Mouse (Mus musculus): Measurements from ENCODE around the gene Zfp653. TPM values are rescaled to one million over a fixed set of nuclear protein-coding genes. Genes with fewer than 3 reads are reported as not detected.
A peak's percentile ranks its signal among the peaks of the same experiment; 100 is the strongest.

The Zfp653 gene
- total and polyA plus RNA-seq, 3 experiments = 9.0 to 11.4 (median 10.4) TPM

GRCm38 (mm10) chr9:22095854-22096307 is 24.7 kb upstream of the Zfp653 start (continued):
- TF ChIP-seq JUN (IDR thresholded peaks at IDR 0.05; ENCODE audit: insufficient read depth, low read depth, low read length) (peak; percentile 60), USF2 (conservative IDR thresholded peaks at IDR 0.05; ENCODE audit: low read depth, low read length) (no peak), MEF2A (IDR thresholded peaks at IDR 0.05; ENCODE audit: borderline replicate concordance, low read depth, low read length) (peak; percentile 80), USF1 (IDR thresholded peaks at IDR 0.05; ENCODE audit: low read depth, low read length) (no peak), ZC3H11A (IDR thresholded peaks at IDR 0.05; ENCODE audit: low read depth, low read length) (no peak), IRF4 (IDR thresholded peaks at IDR 0.05; ENCODE audit: low read depth, low read length) (0 out of 2 replicates have a peak, but pooled peaks have one; percentile 4), SMC3 (IDR thresholded peaks at IDR 0.05; ENCODE audit: low read depth, low read length) (peak; percentile 74), KAT2A (IDR thresholded peaks at IDR 0.05; ENCODE audit: insufficient replicate concordance, low read length) (no peak), TBP (conservative IDR thresholded peaks at IDR 0.05; ENCODE audit: low read depth, low read length) (no peak), JUND (conservative IDR thresholded peaks at IDR 0.05; ENCODE audit: low read depth, low read length) (peak; percentile 58), ETS1 (conservative IDR thresholded peaks at IDR 0.05; ENCODE audit: low read depth, low read length) (peak; percentile 22), E2F4 (IDR thresholded peaks at IDR 0.05; ENCODE audit: insufficient replicate concordance, low read depth, low read length) (no peak), BHLHE40 (IDR thresholded peaks at IDR 0.05; ENCODE audit: low read depth, low read length) (no peak), RCOR1 (conservative IDR thresholded peaks at IDR 0.05; ENCODE audit: low read depth, low read length) (no peak), UBTF (IDR thresholded peaks at IDR 0.05; ENCODE audit: low read depth, low read length) (no peak), PAX5 (IDR thresholded peaks at IDR 0.05; ENCODE audit: low read length) (no peak)

- Histone ChIP-seq H3K4me3 (replicated peaks in 1 of 3; ENCODE audit: low read depth in 2 of 3, low read length in 2 of 3, poor library complexity in 1 of 3) (no peak overlapping the region), H3K36me3 (replicated peaks in 1 of 2; ENCODE audit: control insufficient read depth in 1 of 2, insufficient read depth in 1 of 2, low read length in 1 of 2) (no peaks in the 10 kb centered on the region), H3K79me2 (replicated peaks; ENCODE audit: control insufficient read depth, extremely low read depth, insufficient read depth, poor library complexity, severe bottlenecking) (no peaks in the 10 kb centered on the region), H3K27me3 (replicated peaks) (peaks cover 15% of the 10 kb centered on the region), H3K9ac (ENCODE audit: insufficient read depth, low read depth) (no peak overlapping the region), H3K9me3 (replicated peaks; ENCODE audit: low read length) (no peaks in the 10 kb centered on the region), H3K27ac (ENCODE audit: insufficient read depth, low read depth) (no peak overlapping the region), H3K4me1 (ENCODE audit: control insufficient read depth in 1 of 2, insufficient read depth in 2 of 2) (peaks cover 4 to 7% of the 10 kb centered on the region in 2 experiments; a peak in 2 of 4 replicates), H3K4me2 (ENCODE audit: insufficient read depth, low read depth, poor library complexity, severe bottlenecking) (no peak overlapping the region)
- TF ChIP-seq ZNF384 (IDR thresholded peaks at IDR 0.05; ENCODE audit: low read depth, low read length) (0 out of 2 replicates have a peak, but pooled peaks have one; percentile 25), CHD2 (IDR thresholded peaks at IDR 0.05; ENCODE audit: low read length) (no peak)
- in situ Hi-C loops (cut with MboI; ENCODE audit: low pct_ligation_motif_present, low pct_unique_long_range_greater_than_20kb, low sequenced_read_pairs) (no loop called here), dilution Hi-C loops (cut with MboI; ENCODE audit: extremely low pct_ligation_motif_present, extremely low pct_unique_long_range_greater_than_20kb, low sequenced_read_pairs) (no loop called here)
- DNase-seq (ENCODE audit: extremely low read depth) = no peak
Observed at GRCm38 (mm10) chr9:22092746-22093145, 21.6 kb upstream of the Zfp653 start.

- Histone ChIP-seq H3K79me2 (replicated peaks; ENCODE audit: control insufficient read depth, extremely low read depth, insufficient read depth, poor library complexity, severe bottlenecking) (peaks cover 3% of the 10 kb centered on the region; the same call in 1 of the 2 replicates), H3K27ac (ENCODE audit: insufficient read depth, low read depth) (no peak overlapping the region), H3K9me3 (replicated peaks; ENCODE audit: low read length) (no peaks in the 10 kb centered on the region), H3K4me1 (ENCODE audit: control insufficient read depth in 1 of 2, insufficient read depth in 2 of 2) (peaks cover 0 to 5% of the 10 kb centered on the region in 2 experiments; a peak in 2 of 4 replicates), H3K9ac (ENCODE audit: insufficient read depth, low read depth) (no peak overlapping the region), H3K27me3 (replicated peaks) (peaks cover 5% of the 10 kb centered on the region), H3K4me3 (replicated peaks in 1 of 3; ENCODE audit: low read depth in 2 of 3, low read length in 2 of 3, poor library complexity in 1 of 3) (no peak overlapping the region), H3K36me3 (replicated peaks in 1 of 2; ENCODE audit: control insufficient read depth in 1 of 2, insufficient read depth in 1 of 2, low read length in 1 of 2) (no peaks in the 10 kb centered on the region), H3K4me2 (ENCODE audit: insufficient read depth, low read depth, poor library complexity, severe bottlenecking) (no peak overlapping the region)
- in situ Hi-C loops (cut with MboI; ENCODE audit: low pct_ligation_motif_present, low pct_unique_long_range_greater_than_20kb, low sequenced_read_pairs) (no loop called here), dilution Hi-C loops (cut with MboI; ENCODE audit: extremely low pct_ligation_motif_present, extremely low pct_unique_long_range_greater_than_20kb, low sequenced_read_pairs) (no loop called here)
- TF ChIP-seq MXI1 (IDR thresholded peaks at IDR 0.05; ENCODE audit: low read depth, low read length) (no peak), NRF1 (IDR thresholded peaks at IDR 0.05; ENCODE audit: low read depth, low read length) (no peak), MEF2A (IDR thresholded peaks at IDR 0.05; ENCODE audit: borderline replicate concordance, low read depth, low read length) (no peak), ETS1 (conservative IDR thresholded peaks at IDR 0.05; ENCODE audit: low read depth, low read length) (no peak), BHLHE40 (IDR thresholded peaks at IDR 0.05; ENCODE audit: low read depth, low read length) (no peak), SMC3 (IDR thresholded peaks at IDR 0.05; ENCODE audit: low read depth, low read length) (no peak)
- DNase-seq (ENCODE audit: extremely low read depth) = no peak
Observed at GRCm38 (mm10) chr9:22089986-22090385, 18.8 kb upstream of the Zfp653 start.
